Mouse (Mus musculus): Measurements from ENCODE around the gene Ltbr. TPM values are rescaled to one million over a fixed set of nuclear protein-coding genes. Genes with fewer than 3 reads are reported as not detected.
"Not testable (repeated sequence)": the region's sequence is repeated elsewhere in the genome, so short reads cannot be mapped to it uniquely, and the experiment has no call there.

Ltbr gene
- polyA plus RNA-seq, 1 experiment = 83.0 TPM

- Histone ChIP-seq H3K36me3 (ENCODE audit: control insufficient read depth, insufficient read depth) (no peaks in the 10 kb centered on the region), H3K79me3 (ENCODE audit: low read depth) (no peaks in the 10 kb centered on the region), H3K79me2 (ENCODE audit: control insufficient read depth, insufficient read depth) (no peaks in the 10 kb centered on the region), H3K27me3 (ENCODE audit: control insufficient read depth, insufficient read depth, insufficient read length) (peaks cover 3% of the 10 kb centered on the region), H3K4me3 (ENCODE audit: insufficient read depth, poor library complexity, severe bottlenecking) (no peak within 1 kb of the TSS), H3ac (ENCODE audit: control insufficient read depth, insufficient read length, low read depth) (no peak within 1 kb of the TSS)
- TF ChIP-seq MYOG (IDR thresholded peaks at IDR 0.05; ENCODE audit: control insufficient read depth, extremely low read depth, insufficient read length) (no peak), CTCF (IDR thresholded peaks at IDR 0.05; ENCODE audit: control insufficient read depth, insufficient read depth, insufficient read length) (no peak), CEBPB (IDR thresholded peaks at IDR 0.05; ENCODE audit: low read depth) (no peak), USF1 (IDR thresholded peaks at IDR 0.05; ENCODE audit: low read depth) (no peak), MYOD1 (IDR thresholded peaks at IDR 0.05; ENCODE audit: control insufficient read depth, insufficient read length, low read depth) (no peak), FOSL1 (IDR thresholded peaks at IDR 0.05; ENCODE audit: insufficient read depth, low read length, poor library complexity, severe bottlenecking) (no peak), MAX (IDR thresholded peaks at IDR 0.05) (no peak)
Measured at GRCm38 (mm10) chr6:125285890-125286289, 27.8 kb downstream of the Ltbr start, which contains the start of gene Tuba3a. Gene Tuba3a (minus strand): TSS chr6:125286042.

- TF ChIP-seq MAX (IDR thresholded peaks at IDR 0.05) (no peak), USF1 (IDR thresholded peaks at IDR 0.05; ENCODE audit: low read depth) (no peak), FOSL1 (IDR thresholded peaks at IDR 0.05; ENCODE audit: insufficient read depth, low read length, poor library complexity, severe bottlenecking) (no peak), MYOG (IDR thresholded peaks at IDR 0.05; ENCODE audit: control insufficient read depth, extremely low read depth, insufficient read length) (no peak), CTCF (IDR thresholded peaks at IDR 0.05; ENCODE audit: control insufficient read depth, insufficient read depth, insufficient read length) (no peak), CEBPB (IDR thresholded peaks at IDR 0.05; ENCODE audit: low read depth) (no peak), MYOD1 (IDR thresholded peaks at IDR 0.05; ENCODE audit: control insufficient read depth, insufficient read length, low read depth) (no peak)
- H3K27me3 ChIP-seq (ENCODE audit: control insufficient read depth, insufficient read depth, insufficient read length) = peaks cover 3% of the 10 kb centered on the region
- no peak overlapping the region for H3K4me3 ChIP-seq (ENCODE audit: insufficient read depth, poor library complexity, severe bottlenecking)
- H3K36me3 ChIP-seq (ENCODE audit: control insufficient read depth, insufficient read depth) = no peaks in the 10 kb centered on the region
- no peaks in the 10 kb centered on the region for H3K79me3 ChIP-seq (ENCODE audit: low read depth)
- H3ac ChIP-seq (ENCODE audit: control insufficient read depth, insufficient read length, low read depth) = no peak overlapping the region
- H3K79me2 ChIP-seq (ENCODE audit: control insufficient read depth, insufficient read depth) = no peaks in the 10 kb centered on the region
Measured at GRCm38 (mm10) chr6:125284751-125285150, 28.9 kb downstream of the Ltbr start.

GRCm38 (mm10) chr6:125284250-125284649 is 29.4 kb downstream of the Ltbr start:
- Histone ChIP-seq H3K4me3 (ENCODE audit: insufficient read depth, poor library complexity, severe bottlenecking) (no peak overlapping the region), H3K79me3 (ENCODE audit: low read depth) (no peaks in the 10 kb centered on the region), H3K36me3 (ENCODE audit: control insufficient read depth, insufficient read depth) (no peaks in the 10 kb centered on the region), H3K79me2 (ENCODE audit: control insufficient read depth, insufficient read depth) (no peaks in the 10 kb centered on the region), H3K27me3 (ENCODE audit: control insufficient read depth, insufficient read depth, insufficient read length) (peaks cover 3% of the 10 kb centered on the region), H3ac (ENCODE audit: control insufficient read depth, insufficient read length, low read depth) (no peak overlapping the region)
- TF ChIP-seq MYOD1 (IDR thresholded peaks at IDR 0.05; ENCODE audit: control insufficient read depth, insufficient read length, low read depth) = no peak
- TF ChIP-seq USF1 (IDR thresholded peaks at IDR 0.05; ENCODE audit: low read depth) = peak; percentile 3

GRCm38 (mm10) chr6:125282721-125283120 is 31.0 kb downstream of the Ltbr start:
- not testable (repeated sequence) for H3K4me3 ChIP-seq (ENCODE audit: insufficient read depth, poor library complexity, severe bottlenecking); H3ac ChIP-seq (ENCODE audit: control insufficient read depth, insufficient read length, low read depth)

GRCm38 (mm10) chr6:125279729-125280128 is 34.0 kb downstream of the Ltbr start:
- H3K4me3 ChIP-seq (ENCODE audit: insufficient read depth, poor library complexity, severe bottlenecking) = no peak overlapping the region
- TF ChIP-seq FOSL1 (IDR thresholded peaks at IDR 0.05; ENCODE audit: insufficient read depth, low read length, poor library complexity, severe bottlenecking) = no peak
- TF ChIP-seq MYOG (IDR thresholded peaks at IDR 0.05; ENCODE audit: control insufficient read depth, extremely low read depth, insufficient read length) = no peak
- TF ChIP-seq USF1 (IDR thresholded peaks at IDR 0.05; ENCODE audit: low read depth) = no peak
- TF ChIP-seq CTCF (IDR thresholded peaks at IDR 0.05; ENCODE audit: control insufficient read depth, insufficient read depth, insufficient read length) = no peak
- TF ChIP-seq CEBPB (IDR thresholded peaks at IDR 0.05; ENCODE audit: low read depth) = no peak
- no peak for TF ChIP-seq MYOD1 (IDR thresholded peaks at IDR 0.05; ENCODE audit: control insufficient read depth, insufficient read length, low read depth)
- TF ChIP-seq MAX (IDR thresholded peaks at IDR 0.05) = no peak
- no peaks in the 10 kb centered on the region for H3K79me2 ChIP-seq (ENCODE audit: control insufficient read depth, insufficient read depth)
- no peaks in the 10 kb centered on the region for H3K27me3 ChIP-seq (ENCODE audit: control insufficient read depth, insufficient read depth, insufficient read length)
- H3K36me3 ChIP-seq (ENCODE audit: control insufficient read depth, insufficient read depth) = no peaks in the 10 kb centered on the region
- H3ac ChIP-seq (ENCODE audit: control insufficient read depth, insufficient read length, low read depth) = no peak overlapping the region
- no peaks in the 10 kb centered on the region for H3K79me3 ChIP-seq (ENCODE audit: low read depth)

More at GRCm38 (mm10) chr6:125282721-125283120, 31.0 kb downstream of the Ltbr start:
- H3K36me3 ChIP-seq (ENCODE audit: control insufficient read depth, insufficient read depth); H3K27me3 ChIP-seq (ENCODE audit: control insufficient read depth, insufficient read depth, insufficient read length); H3K79me2 ChIP-seq (ENCODE audit: control insufficient read depth, insufficient read depth); H3K79me3 ChIP-seq (ENCODE audit: low read depth): not testable (repeated sequence)

GRCm38 (mm10) chr6:125274841-125275563 is 38.7 kb downstream of the Ltbr start:
- no peaks in the 10 kb centered on the region for H3K79me3 ChIP-seq (ENCODE audit: low read depth)
- no peak overlapping the region for H3K4me3 ChIP-seq (ENCODE audit: insufficient read depth, poor library complexity, severe bottlenecking)
- H3K27me3 ChIP-seq (ENCODE audit: control insufficient read depth, insufficient read depth, insufficient read length) = no peaks in the 10 kb centered on the region
- no peaks in the 10 kb centered on the region for H3K79me2 ChIP-seq (ENCODE audit: control insufficient read depth, insufficient read depth)
- TF ChIP-seq MAX (IDR thresholded peaks at IDR 0.05) (no peak), CTCF (IDR thresholded peaks at IDR 0.05; ENCODE audit: control insufficient read depth, insufficient read depth, insufficient read length) (peak; percentile 43)
- no peak overlapping the region for H3ac ChIP-seq (ENCODE audit: control insufficient read depth, insufficient read length, low read depth)
- no peaks in the 10 kb centered on the region for H3K36me3 ChIP-seq (ENCODE audit: control insufficient read depth, insufficient read depth)
